Mouse (Mus musculus) cerebellum, postnatal 14 days (tissue): ENCODE results near the gene Tnfrsf19.

Experiments
- DNase-seq, 2 experiments: peaks; one replicate each; pipeline ENCODE4 v3.0.0; 2021; ENCODE audit warnings: mixed read lengths in 2 of 2

Tnfrsf19 gene

GRCm38 (mm10) chr14:60957611-60958157, 88.6 kb downstream of the Tnfrsf19 start:
- DNase-seq, result no peak

- no peak for DNase-seq
Measured at GRCm38 (mm10) chr14:60937481-60938039, 108.7 kb downstream of the Tnfrsf19 start.

- DNase-seq, result no peak
Measured at GRCm38 (mm10) chr14:60935705-60936104, 110.6 kb downstream of the Tnfrsf19 start.

DNA sequence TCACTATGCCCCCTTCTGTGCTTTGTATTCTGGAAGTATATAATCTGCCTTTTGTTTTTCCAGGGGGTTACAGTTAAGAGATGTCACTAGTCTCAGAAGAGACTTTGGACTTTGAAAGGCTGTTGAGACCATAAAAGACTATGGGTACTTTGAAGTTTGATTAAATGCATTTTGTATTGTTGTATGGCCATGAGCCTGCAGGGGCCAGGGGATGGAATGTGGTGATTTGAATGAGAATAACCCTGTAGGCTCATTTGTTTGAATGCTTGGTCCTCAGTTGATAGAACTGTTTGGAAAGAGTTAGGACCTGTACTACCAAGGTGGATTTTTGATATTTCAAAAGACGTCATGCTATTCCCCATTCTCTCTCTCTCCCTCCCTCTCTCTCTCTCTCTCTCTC, 120.3 kb downstream of the Tnfrsf19 start:
- DNase-seq, result no peak

- DNase-seq, result no peak
Measured at GRCm38 (mm10) chr14:60916661-60917060, 129.6 kb downstream of the Tnfrsf19 start.
